ENCODE assay signal across 8 mouse cellular contexts in the genomic region with DNA sequence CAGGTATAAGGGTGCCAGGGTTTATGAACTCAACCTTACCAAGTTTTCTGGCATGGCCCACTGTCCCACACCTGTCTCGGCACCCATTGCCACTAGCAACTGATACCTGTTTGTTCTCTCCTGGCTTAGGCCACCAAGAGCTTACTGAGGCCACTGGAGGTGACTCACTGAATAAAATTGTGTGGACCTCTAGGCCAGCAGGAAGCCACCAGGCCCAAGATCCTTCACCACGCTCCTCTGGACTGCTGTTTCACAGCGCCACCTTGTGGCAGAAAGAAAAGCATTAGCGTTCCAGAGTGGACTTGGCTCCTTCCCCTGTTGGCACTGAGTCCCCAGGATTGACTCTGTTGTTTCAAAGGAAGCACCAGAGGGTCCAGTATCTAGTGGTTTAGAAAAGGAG. TPM values are rescaled to one million over a fixed set of nuclear protein-coding genes. Genes with fewer than 3 reads are reported as not detected.
DNase-seq lines count a peak whose midpoint lies in the region; ATAC-seq and TF ChIP-seq lines count a peak whose summit lies in the region.

No protein-coding gene starts in this region.

- H3K27me3 ChIP-seq in forebrain, embryonic 16.5 days (replicated peaks; ENCODE audit: control insufficient read depth, insufficient read depth, low read length) = no peaks in the 10 kb centered on the region
- H3K27me3 ChIP-seq in hindbrain, embryonic 11.5 days (ENCODE audit: control insufficient read depth, insufficient read depth, low read length) = no peaks in the 10 kb centered on the region; the same call in 1 of the 2 replicates

- TF ChIP-seq CTCF in left cerebral cortex, adult 2 months (IDR thresholded peaks at IDR 0.05) = peak; percentile 87

- H3K27ac ChIP-seq in left cerebral cortex, adult 2 months = no peak overlapping the region
- no peak overlapping the region for H3K27ac ChIP-seq in forebrain, embryonic 16.5 days (ENCODE audit: low read length)
- H3K27ac ChIP-seq in hindbrain, embryonic 11.5 days (ENCODE audit: low read depth, low read length) = no peak overlapping the region

- no peaks in the 10 kb centered on the region for H3K36me3 ChIP-seq in forebrain, embryonic 16.5 days (ENCODE audit: control insufficient read depth, insufficient read depth)
- no peaks in the 10 kb centered on the region for H3K36me3 ChIP-seq in hindbrain, embryonic 11.5 days (ENCODE audit: control insufficient read depth, insufficient read depth, low read length)

- intact Hi-C loops in left cerebral cortex, adult 2 months (cut with DNase I) = loop anchor here (2.0 to 10.0 kb wide), 5 partner anchors 83 to 533 kb away; no protein-coding TSS in a partner anchor

- no peaks in the 10 kb centered on the region for H3K9me3 ChIP-seq in forebrain, embryonic 16.5 days (ENCODE audit: control insufficient read depth, low read length)
- no peaks in the 10 kb centered on the region for H3K9me3 ChIP-seq in hindbrain, embryonic 11.5 days (ENCODE audit: control insufficient read depth, low read length)

- no peak overlapping the region for H3K4me3 ChIP-seq in left cerebral cortex, adult 2 months
- no peak overlapping the region for H3K4me3 ChIP-seq in forebrain, embryonic 16.5 days (replicated peaks; ENCODE audit: low read length)
- H3K4me3 ChIP-seq in hindbrain, embryonic 11.5 days (ENCODE audit: low read depth, low read length) = no peak overlapping the region

- WGBS in forebrain, embryonic 16.5 days = 25% methylated on average over 4 of the region's 4 CpGs
- 28% methylated on average over 4 of the region's 4 CpGs for WGBS in hindbrain, embryonic 11.5 days

- DNase-seq in left cerebral cortex, adult 2 months (ENCODE audit: extremely low spot score in 1 of 2, low spot score in 2 of 2) = peak; percentile 66 to 75
- no peak for DNase-seq in left cerebral cortex, adult 11 months (ENCODE audit: low spot score)
- DNase-seq in c-Kit-positive CD71-positive TER-119-positive erythroid progenitor cells, embryonic 14.5 days (ENCODE audit: low spot score) = peak; percentile 74
- DNase-seq in hindbrain, embryonic 11.5 days (ENCODE audit: low spot score) = peak; percentile 83
- DNase-seq in layer of hippocampus, postnatal 25 days (ENCODE audit: extremely low spot score in 1 of 2, low spot score in 1 of 2) = peak; percentile 51 to 78
- DNase-seq in spleen, postnatal 4 days (ENCODE audit: low spot score in 2 of 2) = peak; percentile 75 to 91

- peak; percentile 47; the same call in 1 of the 2 replicates for ATAC-seq in forebrain, embryonic 16.5 days
- no peak; the same call in 1 of the 2 replicates for ATAC-seq in hindbrain, embryonic 11.5 days (ENCODE audit: low FRiP score)
- ATAC-seq in megakaryocyte, adult 5-6 weeks (ENCODE audit: poor library complexity, severe bottlenecking) = peak; percentile 96

- H3K4me1 ChIP-seq in forebrain, embryonic 16.5 days (replicated peaks; ENCODE audit: control insufficient read depth, insufficient read depth, low read length) = no peaks in the 10 kb centered on the region
- H3K4me1 ChIP-seq in hindbrain, embryonic 11.5 days (replicated peaks; ENCODE audit: control insufficient read depth, insufficient read depth, low read length) = no peaks in the 10 kb centered on the region

- no peak overlapping the region for H3K9ac ChIP-seq in forebrain, embryonic 16.5 days (replicated peaks; ENCODE audit: low read depth, low read length)
- no peak overlapping the region for H3K9ac ChIP-seq in hindbrain, embryonic 11.5 days (ENCODE audit: low read depth, low read length)

- H3K4me2 ChIP-seq in forebrain, embryonic 16.5 days (ENCODE audit: low read length) = no peak overlapping the region
- no peak overlapping the region for H3K4me2 ChIP-seq in hindbrain, embryonic 11.5 days (replicated peaks; ENCODE audit: low read depth, low read length)

RNA-seq across cellular contexts. Expression of gene Hdac11, which starts 16.6 kb away (rescaled TPM):
- total RNA-seq in left cerebral cortex, adult 2 months (2021) = 100 to 1,000 TPM; 174 to 176 TPM
- 21.0 and 30.7 TPM in 2 replicates for polyA plus RNA-seq in forebrain, embryonic 16.5 days (2015; fragmentation: Nextera tagmentation; extraction: Ambion mirVana)
- 13.2 and 14.5 TPM in 2 replicates for polyA plus RNA-seq in hindbrain, embryonic 11.5 days (2014; fragmentation: Nextera tagmentation; extraction: Ambion mirVana)
- total RNA-seq in layer of hippocampus, postnatal 25 days (2021) = 100 to 1,000 TPM; 135 to 150 TPM
- 0.27 and 0.80 TPM in 2 replicates for total RNA-seq in megakaryocyte, adult 5-6 weeks (2015)
- 0.16 and 0.37 TPM in 2 replicates for total RNA-seq in megakaryocyte, adult 5-6 weeks (2017)

RNA-seq across cellular contexts. Expression of gene Nup210, which starts 23.2 kb away (rescaled TPM):
- total RNA-seq in left cerebral cortex, adult 2 months (2021) = 10 to 100 TPM; 23.5 to 24.5 TPM
- 18.4 and 21.1 TPM in 2 replicates for polyA plus RNA-seq in forebrain, embryonic 16.5 days (2015; fragmentation: Nextera tagmentation; extraction: Ambion mirVana)
- 11.9 and 12.3 TPM in 2 replicates for polyA plus RNA-seq in hindbrain, embryonic 11.5 days (2014; fragmentation: Nextera tagmentation; extraction: Ambion mirVana)
- total RNA-seq in layer of hippocampus, postnatal 25 days (2021) = 10 to 100 TPM; 17.8 to 23.4 TPM
- 123 and 145 TPM in 2 replicates for total RNA-seq in megakaryocyte, adult 5-6 weeks (2015)
- 124 and 148 TPM in 2 replicates for total RNA-seq in megakaryocyte, adult 5-6 weeks (2017)

Comparison
In these comparisons a context has a peak if more than half of its experiments do, and no peak if none do; other contexts are left out.
1. RNA of gene Hdac11, which starts 16.6 kb away (total RNA-seq): 174 to 176 TPM in left cerebral cortex, adult 2 months and 135 to 150 TPM in layer of hippocampus, postnatal 25 days; 0.16 to 0.80 TPM in megakaryocyte, adult 5-6 weeks; every median in the first group is over 10 times any median in the second.
2. RNA of gene Nup210, which starts 23.2 kb away (total RNA-seq): 123 to 148 TPM in megakaryocyte, adult 5-6 weeks; 23.5 to 24.5 TPM in left cerebral cortex, adult 2 months and 17.8 to 23.4 TPM in layer of hippocampus, postnatal 25 days; every median in the first group is over 4 times any median in the second.